Mouse (Mus musculus): Measurements from ENCODE around the gene Dgcr6. TPM values are rescaled to one million over a fixed set of nuclear protein-coding genes. Genes with fewer than 3 reads are reported as not detected.
"Not testable (repeated sequence)": the region's sequence is repeated elsewhere in the genome, so short reads cannot be mapped to it uniquely, and the experiment has no call there.

Dgcr6 gene
- 153 and 167 TPM in 2 replicates for polyA plus RNA-seq (2016; fragmentation: Nextera tagmentation; extraction: Ambion mirVana)

- Histone ChIP-seq H3K27me3 (ENCODE audit: insufficient read depth, poor library complexity, severe bottlenecking) (no peaks in the 10 kb centered on the region), H3K36me3 (no peaks in the 10 kb centered on the region), H3K4me1 (replicated peaks) (0 out of 2 replicates have a peak, but pooled peaks cover 4% of the 10 kb centered on the region), H3K9me3 (no peaks in the 10 kb centered on the region), H3K4me3 (peak within 1 kb of the TSS; percentile 12), H3K27ac (0 out of 2 replicates have a peak within 1 kb of the TSS, but pooled peaks have one; percentile 24)
- 12% methylated on average over 11 of the region's 11 CpGs for WGBS
- DNase-seq (ENCODE audit: low spot score) = peak; percentile 84
These were observed at the start of gene Dgcr6 for GRCm38 (mm10) chr16:18052731-18053202. Dgcr6 (plus strand) TSS chr16:18052860.

- peaks cover 4% of the 10 kb centered on the region; the same call in 1 of the 2 replicates for H3K4me1 ChIP-seq (replicated peaks)
- H3K27ac ChIP-seq = no peak overlapping the region
- H3K27me3 ChIP-seq (ENCODE audit: insufficient read depth, poor library complexity, severe bottlenecking) = no peaks in the 10 kb centered on the region
- WGBS = 74% methylated on average over 5 of the region's 5 CpGs
- DNase-seq (ENCODE audit: low spot score) = no peak
- no peaks in the 10 kb centered on the region for H3K9me3 ChIP-seq
- no peak overlapping the region for H3K4me3 ChIP-seq
- no peaks in the 10 kb centered on the region for H3K36me3 ChIP-seq
These were observed 48.1 kb upstream of the Dgcr6 start for GRCm38 (mm10) chr16:18004589-18004988.

DNA sequence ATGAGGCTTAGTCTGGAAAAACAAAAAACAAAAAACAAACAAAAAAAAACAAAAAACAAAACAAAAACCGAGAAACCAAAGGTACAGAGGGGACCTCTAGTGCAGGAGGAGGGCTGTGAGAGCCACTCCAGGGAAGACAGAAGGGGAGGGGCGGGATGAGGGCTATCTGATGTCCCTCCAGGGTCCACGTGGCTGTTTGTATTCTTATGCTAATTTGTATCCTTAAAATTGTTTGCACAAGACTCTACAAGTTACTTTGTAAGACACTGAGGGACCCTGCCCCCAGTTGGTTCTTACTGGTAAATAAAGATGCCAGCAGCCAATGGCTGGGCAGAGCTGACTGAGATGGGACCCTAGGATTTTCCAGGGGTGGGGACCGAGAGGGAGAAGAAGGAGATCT is 45.6 kb upstream of the Dgcr6 start:
- no peak overlapping the region for H3K27ac ChIP-seq
- H3K27me3 ChIP-seq (ENCODE audit: insufficient read depth, poor library complexity, severe bottlenecking) = no peaks in the 10 kb centered on the region
- 42% methylated on average over 4 of the region's 4 CpGs for WGBS
- no peaks in the 10 kb centered on the region for H3K9me3 ChIP-seq
- H3K36me3 ChIP-seq = no peaks in the 10 kb centered on the region
- H3K4me3 ChIP-seq = no peak overlapping the region
- H3K4me1 ChIP-seq (replicated peaks) = peaks cover 4% of the 10 kb centered on the region; the same call in 1 of the 2 replicates
- no peak for DNase-seq (ENCODE audit: low spot score)

GRCm38 (mm10) chr16:18011101-18011500 is 41.6 kb upstream of the Dgcr6 start:
- H3K27ac ChIP-seq = no peak overlapping the region
- H3K9me3 ChIP-seq = 0 out of 2 replicates have a peak, but pooled peaks cover 2% of the 10 kb centered on the region
- H3K27me3 ChIP-seq (ENCODE audit: insufficient read depth, poor library complexity, severe bottlenecking) = no peaks in the 10 kb centered on the region
- no peaks in the 10 kb centered on the region for H3K36me3 ChIP-seq
- DNase-seq (ENCODE audit: low spot score) = no peak
- no peak overlapping the region for H3K4me3 ChIP-seq
- no peaks in the 10 kb centered on the region for H3K4me1 ChIP-seq (replicated peaks)
- WGBS = 69% methylated on average over 6 of the region's 6 CpGs

- not testable (repeated sequence) for H3K27me3 ChIP-seq (ENCODE audit: insufficient read depth, poor library complexity, severe bottlenecking); H3K4me3 ChIP-seq; H3K27ac ChIP-seq; H3K4me1 ChIP-seq (replicated peaks); H3K36me3 ChIP-seq; DNase-seq (ENCODE audit: low spot score); H3K9me3 ChIP-seq
- 71% methylated on average over 4 of the region's 4 CpGs for WGBS
These were observed 36.2 kb upstream of the Dgcr6 start for GRCm38 (mm10) chr16:18016482-18016881.

- Histone ChIP-seq H3K4me1 (replicated peaks) (no peaks in the 10 kb centered on the region), H3K36me3 (no peaks in the 10 kb centered on the region), H3K4me3 (no peak overlapping the region), H3K27me3 (ENCODE audit: insufficient read depth, poor library complexity, severe bottlenecking) (no peaks in the 10 kb centered on the region), H3K9me3 (no peaks in the 10 kb centered on the region), H3K27ac (no peak overlapping the region)
- no peak for DNase-seq (ENCODE audit: low spot score)
- WGBS = 82% methylated on average over 8 of the region's 8 CpGs
These were observed 29.7 kb upstream of the Dgcr6 start for GRCm38 (mm10) chr16:18022780-18023557.

DNA sequence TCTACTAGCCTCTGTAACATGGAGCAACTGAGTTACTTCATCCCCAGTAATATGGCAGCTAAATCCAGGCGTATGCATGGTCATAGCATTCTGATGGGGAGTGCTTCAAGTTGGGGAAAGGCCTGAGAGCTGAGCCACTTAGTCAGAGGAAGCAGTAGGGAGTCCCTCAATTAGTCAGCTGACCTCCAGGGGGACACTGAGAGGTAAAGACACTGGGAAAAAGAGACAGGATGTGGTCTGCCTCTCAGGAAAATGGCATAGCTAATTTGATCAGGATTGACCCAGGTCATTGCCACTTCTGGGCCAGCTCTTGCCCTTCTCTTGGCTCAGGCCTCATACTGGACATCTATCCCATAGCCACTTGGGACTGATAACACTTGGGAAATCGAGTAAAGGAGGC is 25.3 kb upstream of the Dgcr6 start:
- Histone ChIP-seq H3K9me3 (no peaks in the 10 kb centered on the region), H3K36me3 (no peaks in the 10 kb centered on the region), H3K27me3 (ENCODE audit: insufficient read depth, poor library complexity, severe bottlenecking) (no peaks in the 10 kb centered on the region), H3K4me1 (replicated peaks) (no peaks in the 10 kb centered on the region), H3K4me3 (no peak overlapping the region), H3K27ac (no peak overlapping the region)
- WGBS = 69% methylated on average over 2 of the region's 2 CpGs
- no peak for DNase-seq (ENCODE audit: low spot score)

DNA sequence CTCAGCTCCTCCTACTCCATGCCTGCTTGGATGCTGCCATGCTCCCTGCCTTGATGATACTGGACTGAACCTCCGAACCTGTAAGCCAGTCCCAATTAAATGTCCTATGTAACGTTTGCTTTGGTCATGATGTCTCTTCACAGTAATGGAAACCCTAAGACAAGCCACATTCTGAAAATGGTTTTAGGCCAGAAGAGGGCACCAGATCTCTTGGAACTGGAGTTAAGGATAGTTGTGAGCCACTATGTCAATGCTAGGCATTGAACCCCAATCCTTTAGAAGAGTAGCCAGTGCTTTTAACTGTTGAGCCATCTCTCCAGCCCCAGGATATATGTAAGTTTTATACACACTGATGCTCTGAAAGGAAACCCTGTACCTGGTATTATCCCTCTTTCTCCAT is 20.9 kb upstream of the Dgcr6 start:
- H3K9me3 ChIP-seq = no peaks in the 10 kb centered on the region; the same call in 1 of the 2 replicates
- no peaks in the 10 kb centered on the region for H3K27me3 ChIP-seq (ENCODE audit: insufficient read depth, poor library complexity, severe bottlenecking)
- H3K36me3 ChIP-seq = no peaks in the 10 kb centered on the region
- H3K4me1 ChIP-seq (replicated peaks) = peaks cover 2% of the 10 kb centered on the region; the same call in 1 of the 2 replicates
- no peak overlapping the region for H3K4me3 ChIP-seq
- WGBS = 63% methylated on average over 2 of the region's 2 CpGs
- no peak overlapping the region for H3K27ac ChIP-seq
- no peak for DNase-seq (ENCODE audit: low spot score)

DNA sequence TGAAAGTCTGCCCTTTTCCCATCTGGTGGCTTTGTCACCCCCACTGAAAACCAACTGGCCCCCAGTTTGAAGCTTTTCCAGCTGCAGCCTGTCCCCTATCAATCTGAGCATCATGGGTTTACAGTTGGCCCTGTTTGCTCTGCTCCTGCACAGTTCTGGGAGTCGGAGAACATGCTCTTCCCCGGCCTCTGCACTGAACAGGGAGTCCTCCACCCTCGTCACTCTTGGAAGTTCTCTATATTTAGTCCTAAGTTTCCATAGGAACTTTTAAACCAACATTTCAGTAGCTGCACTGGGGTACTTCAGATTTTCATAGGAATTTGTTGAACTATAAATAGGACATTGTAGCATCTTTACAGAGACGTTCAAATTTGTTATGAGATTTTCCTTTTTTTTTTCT is 19.4 kb upstream of the Dgcr6 start:
- H3K27ac ChIP-seq = no peak overlapping the region
- H3K4me1 ChIP-seq (replicated peaks) = peaks cover 2% of the 10 kb centered on the region; the same call in 1 of the 2 replicates
- no peaks in the 10 kb centered on the region for H3K27me3 ChIP-seq (ENCODE audit: insufficient read depth, poor library complexity, severe bottlenecking)
- WGBS = 87% methylated on average over 4 of the region's 4 CpGs
- H3K9me3 ChIP-seq = no peaks in the 10 kb centered on the region; the same call in 1 of the 2 replicates
- H3K4me3 ChIP-seq = no peak overlapping the region
- H3K36me3 ChIP-seq = no peaks in the 10 kb centered on the region
- no peak for DNase-seq (ENCODE audit: low spot score)

DNA sequence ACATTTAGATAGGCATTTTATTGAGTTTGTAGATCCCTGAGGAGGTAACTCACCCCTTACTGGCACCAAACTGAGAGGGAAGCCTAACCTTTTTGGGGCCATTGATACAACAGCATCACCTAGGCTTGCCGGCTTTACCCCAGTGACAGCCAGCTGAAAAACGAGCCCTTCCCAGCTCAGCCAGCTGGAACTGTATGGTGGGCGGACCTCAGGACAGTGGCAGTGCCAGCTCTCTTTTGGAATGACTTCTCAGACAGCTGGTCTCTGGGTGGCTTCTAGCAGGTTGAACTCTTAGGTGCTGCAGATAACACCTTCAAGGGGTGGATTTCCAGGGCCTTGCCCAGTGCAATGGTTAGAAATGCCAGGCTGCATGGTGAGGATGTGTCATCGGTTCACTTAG is 18.4 kb upstream of the Dgcr6 start:
- 76% methylated on average over 4 of the region's 4 CpGs for WGBS
- Histone ChIP-seq H3K27ac (no peak overlapping the region), H3K36me3 (no peaks in the 10 kb centered on the region), H3K4me3 (no peak overlapping the region), H3K9me3 (no peaks in the 10 kb centered on the region; the same call in 1 of the 2 replicates), H3K27me3 (ENCODE audit: insufficient read depth, poor library complexity, severe bottlenecking) (no peaks in the 10 kb centered on the region), H3K4me1 (replicated peaks) (peaks cover 2% of the 10 kb centered on the region; the same call in 1 of the 2 replicates)
- no peak for DNase-seq (ENCODE audit: low spot score)

DNA sequence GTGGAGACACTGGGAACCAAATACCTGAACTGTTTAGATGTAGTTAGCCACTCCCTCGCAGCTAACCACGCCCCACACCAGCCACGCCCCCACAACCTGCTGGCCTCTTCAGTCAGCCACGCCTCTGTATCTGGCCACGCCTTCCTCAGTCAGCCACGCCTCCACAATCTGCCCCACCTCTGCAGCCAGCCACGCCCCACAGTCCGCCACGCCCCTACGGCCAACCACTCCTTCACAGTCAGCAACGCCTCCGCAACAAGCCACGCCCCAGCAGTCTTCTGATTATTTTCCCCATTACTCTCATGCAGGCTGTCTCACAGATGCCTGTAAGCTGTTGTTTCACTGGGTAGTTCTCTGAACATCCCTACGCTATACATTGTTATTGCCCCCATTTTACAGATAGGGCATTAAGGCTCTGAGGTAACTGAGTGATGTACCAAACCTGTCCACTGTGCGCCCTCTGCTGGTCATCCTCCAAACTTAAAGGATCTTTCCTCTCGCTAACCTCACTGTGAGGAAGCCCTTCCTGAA is 16.2 kb upstream of the Dgcr6 start:
- DNase-seq (ENCODE audit: low spot score) = peak; percentile 35
- Histone ChIP-seq H3K9me3 (no peaks in the 10 kb centered on the region; the same call in 1 of the 2 replicates), H3K27ac (no peak overlapping the region), H3K4me1 (replicated peaks) (peaks cover 2% of the 10 kb centered on the region; the same call in 1 of the 2 replicates), H3K36me3 (no peaks in the 10 kb centered on the region), H3K4me3 (no peak overlapping the region), H3K27me3 (ENCODE audit: insufficient read depth, poor library complexity, severe bottlenecking) (no peaks in the 10 kb centered on the region)
- 17% methylated on average over 16 of the region's 16 CpGs for WGBS

DNA sequence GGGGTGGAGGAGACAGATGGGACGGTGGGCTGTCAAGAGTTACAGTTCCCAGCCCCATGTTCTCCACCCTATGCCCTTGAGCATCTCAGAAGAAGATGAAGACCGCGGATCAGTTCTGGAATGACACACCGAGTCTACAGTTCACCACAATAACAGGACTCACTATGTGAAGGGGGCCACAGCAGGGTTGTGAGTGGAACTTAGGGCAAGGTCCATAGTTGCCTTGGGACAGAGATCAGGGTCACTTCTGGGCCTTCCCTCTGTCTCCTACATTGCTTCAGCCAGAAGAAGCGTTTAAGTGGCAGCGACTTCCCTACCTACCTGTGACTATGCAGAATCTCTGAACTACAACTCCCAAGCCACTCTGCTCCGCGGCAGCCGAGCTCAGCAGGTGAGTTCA is 15.6 kb upstream of the Dgcr6 start:
- Histone ChIP-seq H3K9me3 (no peaks in the 10 kb centered on the region; the same call in 1 of the 2 replicates), H3K27ac (no peak overlapping the region), H3K4me1 (replicated peaks) (peaks cover 2% of the 10 kb centered on the region; the same call in 1 of the 2 replicates), H3K27me3 (ENCODE audit: insufficient read depth, poor library complexity, severe bottlenecking) (no peaks in the 10 kb centered on the region), H3K4me3 (no peak overlapping the region), H3K36me3 (no peaks in the 10 kb centered on the region)
- no peak for DNase-seq (ENCODE audit: low spot score)
- WGBS = 59% methylated on average over 9 of the region's 9 CpGs

DNA sequence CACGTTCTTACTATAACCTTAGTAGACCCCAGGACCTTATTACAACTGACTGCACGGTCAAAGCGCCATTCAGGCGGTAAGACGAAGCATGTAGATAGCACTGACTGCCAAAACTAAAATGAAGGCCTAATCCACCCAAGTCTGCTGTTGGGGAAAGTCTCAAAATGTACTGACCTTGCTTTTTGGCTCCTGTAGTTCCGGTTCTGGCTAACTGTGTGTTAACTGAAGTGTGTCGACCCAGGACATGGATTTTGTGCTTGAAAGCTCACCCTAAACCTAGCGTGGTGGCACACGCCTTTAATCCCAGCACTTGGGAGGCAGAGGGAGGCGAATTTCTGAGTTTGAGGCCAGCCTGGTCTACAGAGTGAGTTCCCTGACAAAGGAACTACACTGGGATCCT is 7.7 kb upstream of the Dgcr6 start:
- Histone ChIP-seq H3K36me3 (no peaks in the 10 kb centered on the region), H3K9me3 (peaks cover 7% of the 10 kb centered on the region; the same call in 1 of the 2 replicates), H3K4me3 (no peak overlapping the region), H3K27ac (no peak overlapping the region), H3K4me1 (replicated peaks) (no peaks in the 10 kb centered on the region), H3K27me3 (ENCODE audit: insufficient read depth, poor library complexity, severe bottlenecking) (no peaks in the 10 kb centered on the region)
- 88% methylated on average over 10 of the region's 10 CpGs for WGBS
- no peak for DNase-seq (ENCODE audit: low spot score)
